Mouse (Mus musculus) cerebellum, postnatal 14 days (tissue): ENCODE data around the gene Kcnj9.
A peak's percentile ranks its signal among the peaks of the same experiment; 100 is the strongest.

ENCODE experiments used
- DNase-seq, 2 experiments: peaks; one replicate each; pipeline ENCODE4 v3.0.0; 2021; ENCODE audit warnings: mixed read lengths in 2 of 2

The Kcnj9 gene

GRCm38 (mm10) chr1:172332925-172333324 lies 3.8 kb upstream of the Kcnj9 start:
- DNase-seq, result no peak

- no peak for DNase-seq
These were observed 2.4 kb upstream of the Kcnj9 start for GRCm38 (mm10) chr1:172331422-172331947.

- DNase-seq, result no peak
These were observed 498 bp upstream of the Kcnj9 start for GRCm38 (mm10) chr1:172329616-172330015.

- peak; percentile 40 to 55 for DNase-seq
These were observed 657 bp downstream of the Kcnj9 start for GRCm38 (mm10) chr1:172328461-172328860.

- peak in 1 of 2 experiments; percentile 42 for DNase-seq
These were observed 1.1 kb downstream of the Kcnj9 start for GRCm38 (mm10) chr1:172328041-172328440.

- no peak for DNase-seq
These were observed 1.7 kb downstream of the Kcnj9 start for GRCm38 (mm10) chr1:172327206-172328001.

GRCm38 (mm10) chr1:172326684-172327083 lies 2.4 kb downstream of the Kcnj9 start:
- DNase-seq, result peak in 1 of 2 experiments; percentile 53

GRCm38 (mm10) chr1:172325680-172326535 lies 3.2 kb downstream of the Kcnj9 start:
- peak; percentile 92 for DNase-seq

- peak; percentile 91 to 94 for DNase-seq
These were observed 4.4 kb downstream of the Kcnj9 start for GRCm38 (mm10) chr1:172324725-172325124.

GRCm38 (mm10) chr1:172323801-172324359 lies 5.2 kb downstream of the Kcnj9 start:
- DNase-seq, result no peak

- no peak for DNase-seq
These were observed 5.8 kb downstream of the Kcnj9 start for GRCm38 (mm10) chr1:172323298-172323697.

GRCm38 (mm10) chr1:172322725-172323124 lies 6.4 kb downstream of the Kcnj9 start:
- DNase-seq, result peak in 1 of 2 experiments; percentile 36

GRCm38 (mm10) chr1:172319921-172320411 lies 9.2 kb downstream of the Kcnj9 start:
- DNase-seq, result peak; percentile 47 to 52

GRCm38 (mm10) chr1:172319346-172319745 lies 9.8 kb downstream of the Kcnj9 start:
- peak; percentile 37 to 46 for DNase-seq

- DNase-seq, result peak in 1 of 2 experiments; percentile 51
These were observed 10.6 kb downstream of the Kcnj9 start for GRCm38 (mm10) chr1:172318424-172319035.

GRCm38 (mm10) chr1:172317946-172318345 lies 11.2 kb downstream of the Kcnj9 start:
- peak; percentile 52 to 65 for DNase-seq

- DNase-seq, result peak; percentile 28 to 36
These were observed 11.7 kb downstream of the Kcnj9 start for GRCm38 (mm10) chr1:172317431-172317830.

GRCm38 (mm10) chr1:172314911-172315310 lies 14.2 kb downstream of the Kcnj9 start:
- DNase-seq, result no peak

GRCm38 (mm10) chr1:172313613-172314411 lies 15.3 kb downstream of the Kcnj9 start:
- no peak for DNase-seq

GRCm38 (mm10) chr1:172312768-172313561 lies 16.2 kb downstream of the Kcnj9 start:
- DNase-seq, result peak; percentile 61 to 76
